12 mouse cellular contexts compared by ENCODE assay signal in the genomic region with DNA sequence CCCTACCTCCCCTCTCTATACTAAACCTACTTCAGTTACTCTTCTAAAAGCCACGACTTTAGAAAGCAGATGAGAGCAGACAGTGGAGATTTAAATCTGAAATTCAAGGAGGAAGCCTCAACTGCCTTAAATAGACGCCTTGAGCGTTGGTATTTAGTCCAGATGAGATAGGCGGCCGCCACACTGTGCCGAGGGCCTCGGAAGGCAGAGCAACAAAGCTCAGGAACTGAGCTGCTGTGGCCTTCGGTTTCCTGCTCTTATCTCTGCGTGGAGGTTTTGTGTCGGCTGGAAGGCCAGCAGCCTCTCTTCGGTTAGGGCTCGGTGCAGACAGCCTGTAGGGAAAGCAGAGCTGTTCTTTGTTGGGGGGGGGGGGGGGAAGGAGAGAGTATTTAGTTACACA. TPM values are rescaled to one million over a fixed set of nuclear protein-coding genes. Genes with fewer than 3 reads are reported as not detected.
DNase-seq lines count a peak whose midpoint lies in the region; ATAC-seq and TF ChIP-seq lines count a peak whose summit lies in the region.
"Had no signal": no experiment of that assay in that cellular context is flagged by ENCODE, and none has a peak within 500 bp of the region (broad histone marks: within the 10 kb centered on the region; RNA-seq: fewer than 3 reads in every experiment).

No protein-coding gene starts in this region.

- H3K36me3 ChIP-seq in hindbrain, embryonic 11.5 days (ENCODE audit: control insufficient read depth, insufficient read depth, low read length): no peaks in the 10 kb centered on the region
- H3K36me3 ChIP-seq in hindbrain, embryonic 16.5 days (ENCODE audit: control insufficient read depth, insufficient read depth, low read length): no peaks in the 10 kb centered on the region
- H3K36me3 ChIP-seq in heart, postnatal 0 days (replicated peaks; ENCODE audit: control insufficient read depth, insufficient read depth, low read length): no peaks in the 10 kb centered on the region

- TF ChIP-seq CTCF in heart, postnatal 0 days (IDR thresholded peaks at IDR 0.05; ENCODE audit: low read depth): no peak

- H3K4me3 ChIP-seq in hindbrain, embryonic 11.5 days (ENCODE audit: low read depth, low read length): no peak overlapping the region
- H3K4me3 ChIP-seq in hindbrain, embryonic 16.5 days (ENCODE audit: low read length): no peak overlapping the region
- H3K4me3 ChIP-seq in heart, postnatal 0 days (ENCODE audit: low read depth, low read length): no peak overlapping the region
- H3K4me3 ChIP-seq: myocyte had no signal

- TF ChIP-seq EP300 in heart, postnatal 0 days (IDR thresholded peaks at IDR 0.05; ENCODE audit: low read depth): no peak

- H3K27me3 ChIP-seq in hindbrain, embryonic 11.5 days (ENCODE audit: control insufficient read depth, insufficient read depth, low read length): no peaks in the 10 kb centered on the region
- no peaks in the 10 kb centered on the region for H3K27me3 ChIP-seq in hindbrain, embryonic 16.5 days (replicated peaks; ENCODE audit: control insufficient read depth, insufficient read depth, low read length)
- H3K27me3 ChIP-seq in heart, postnatal 0 days (ENCODE audit: control insufficient read depth, insufficient read depth, low read length): no peaks in the 10 kb centered on the region

- intact Hi-C loops in left cerebral cortex, postnatal 36 days (cut with DNase I): no loop called here

- no peak overlapping the region for H3K4me2 ChIP-seq in hindbrain, embryonic 11.5 days (replicated peaks; ENCODE audit: low read depth, low read length)
- H3K4me2 ChIP-seq in hindbrain, embryonic 16.5 days (ENCODE audit: low read length): no peak overlapping the region
- H3K4me2 ChIP-seq in heart, postnatal 0 days (ENCODE audit: low read depth, low read length): peak overlapping the region; percentile 24; the same call in 1 of the 2 replicates

- H3K27ac ChIP-seq in hindbrain, embryonic 11.5 days (ENCODE audit: low read depth, low read length): 0 out of 2 replicates have a peak overlapping the region, but pooled peaks have one; percentile 10
- H3K27ac ChIP-seq in hindbrain, embryonic 16.5 days (ENCODE audit: low read depth, low read length): no peak overlapping the region
- H3K27ac ChIP-seq in heart, postnatal 0 days (ENCODE audit: low read depth): peak overlapping the region; percentile 76

- ATAC-seq in hindbrain, embryonic 11.5 days (ENCODE audit: low FRiP score): no peak
- ATAC-seq in hindbrain, embryonic 16.5 days: no peak
- peak; percentile 62 for ATAC-seq in heart, postnatal 0 days (ENCODE audit: insufficient read depth, low read depth)
- ATAC-seq in inflammation-experienced regulatory T-cells, adult 6 months: no peak

- DNase-seq in hindbrain, embryonic 11.5 days (ENCODE audit: low spot score): no peak
- peak; percentile 71 for DNase-seq in adrenal gland, postnatal 14 days
- peak; percentile 29 for DNase-seq in heart, postnatal 0 days (ENCODE audit: low spot score)
- peak; percentile 66 for DNase-seq in naive thymus-derived CD4-positive, alpha-beta T cell, adult 2 months (ENCODE audit: low read depth)
- no peak for DNase-seq in left cerebral cortex, postnatal 36 days (ENCODE audit: low spot score in 2 of 2)
- no peak for DNase-seq in lung, postnatal 25 days (ENCODE audit: low spot score)
- DNase-seq: lung, adult 18-20 months had no signal

- no peaks in the 10 kb centered on the region for H3K4me1 ChIP-seq in hindbrain, embryonic 11.5 days (replicated peaks; ENCODE audit: control insufficient read depth, insufficient read depth, low read length)
- H3K4me1 ChIP-seq in hindbrain, embryonic 16.5 days (ENCODE audit: control insufficient read depth, insufficient read depth, low read depth, low read length): no peaks in the 10 kb centered on the region
- H3K4me1 ChIP-seq in heart, postnatal 0 days (ENCODE audit: control insufficient read depth, insufficient read depth): peaks cover 7% of the 10 kb centered on the region; the same call in 1 of the 2 replicates

- H3K9ac ChIP-seq in hindbrain, embryonic 11.5 days (ENCODE audit: low read depth, low read length): no peak overlapping the region
- no peak overlapping the region for H3K9ac ChIP-seq in hindbrain, embryonic 16.5 days (ENCODE audit: low read depth, low read length)
- no peak overlapping the region; the same call in 1 of the 2 replicates for H3K9ac ChIP-seq in heart, postnatal 0 days (replicated peaks; ENCODE audit: low read depth, low read length)

- 57% methylated on average over 12 of the region's 12 CpGs for WGBS in hindbrain, embryonic 11.5 days
- 64% methylated on average over 12 of the region's 12 CpGs for WGBS in hindbrain, embryonic 16.5 days
- 2% methylated on average over 12 of the region's 12 CpGs for WGBS in heart, postnatal 0 days

- H3K9me3 ChIP-seq in hindbrain, embryonic 11.5 days (ENCODE audit: control insufficient read depth, low read length): no peaks in the 10 kb centered on the region
- H3K9me3 ChIP-seq in hindbrain, embryonic 16.5 days (ENCODE audit: control insufficient read depth, low read length): no peaks in the 10 kb centered on the region
- H3K9me3 ChIP-seq in heart, postnatal 0 days (replicated peaks; ENCODE audit: control insufficient read depth, low read length): no peaks in the 10 kb centered on the region

RNA-seq across cellular contexts. Expression of gene Gdf9, which starts 11.1 kb away (rescaled TPM):
- 2.8 and 3.6 TPM in 2 replicates for polyA plus RNA-seq in hindbrain, embryonic 11.5 days (2014; fragmentation: Nextera tagmentation; extraction: Ambion mirVana)
- 3.0 and 4.1 TPM in 2 replicates for polyA plus RNA-seq in hindbrain, embryonic 16.5 days (2015; fragmentation: Nextera tagmentation; extraction: Ambion mirVana)
- 1.2 and 3.6 TPM in 2 replicates for total RNA-seq in adrenal gland, postnatal 14 days (2021)
- 0.08 and 0.95 TPM in 2 replicates for total RNA-seq in heart, postnatal 0 days (2014; rRNA removed; ENCODE audit: low replicate concordance)
- polyA plus RNA-seq in heart, postnatal 0 days (2015; fragmentation: Nextera tagmentation; extraction: Ambion mirVana): 0.79 and 1.1 TPM in 2 replicates
- 1 to 10 TPM in 1 of 2 experiments, not detected in 1; 1.1 TPM for total RNA-seq in left cerebral cortex, postnatal 36 days (2021)
- polyA plus RNA-seq in inflammation-experienced regulatory T-cells, adult 6 months (2017; shearing (Covaris generic)): not detected

RNA-seq across cellular contexts. Expression of gene Uqcrq, which starts 11.3 kb away (rescaled TPM):
- 564 and 595 TPM in 2 replicates for polyA plus RNA-seq in hindbrain, embryonic 11.5 days (2014; fragmentation: Nextera tagmentation; extraction: Ambion mirVana)
- polyA plus RNA-seq in hindbrain, embryonic 16.5 days (2015; fragmentation: Nextera tagmentation; extraction: Ambion mirVana): 747 and 916 TPM in 2 replicates
- total RNA-seq in adrenal gland, postnatal 14 days (2021): 1,722 and 1,730 TPM in 2 replicates
- total RNA-seq in heart, postnatal 0 days (2014; rRNA removed; ENCODE audit: low replicate concordance): 76.4 and 97.1 TPM in 2 replicates
- 3,062 and 3,250 TPM in 2 replicates for polyA plus RNA-seq in heart, postnatal 0 days (2015; fragmentation: Nextera tagmentation; extraction: Ambion mirVana)
- 100 to 1,000 TPM; 404 to 490 TPM for total RNA-seq in left cerebral cortex, postnatal 36 days (2021)
- polyA plus RNA-seq in inflammation-experienced regulatory T-cells, adult 6 months (2017; shearing (Covaris generic)): 100 to 1,000 TPM; 384 to 446 (median 387) TPM

RNA-seq across cellular contexts. Expression of gene Gm10447, which starts 15.0 kb away (rescaled TPM):
- polyA plus RNA-seq in hindbrain, embryonic 11.5 days (2014; fragmentation: Nextera tagmentation; extraction: Ambion mirVana): 0.19 TPM in 1 of 2 replicates, not detected in the other
- not detected in 2 replicates for polyA plus RNA-seq in hindbrain, embryonic 16.5 days (2015; fragmentation: Nextera tagmentation; extraction: Ambion mirVana)
- not detected in 2 replicates for total RNA-seq in adrenal gland, postnatal 14 days (2021)
- total RNA-seq in heart, postnatal 0 days (2014; rRNA removed; ENCODE audit: low replicate concordance): not detected in 2 replicates
- polyA plus RNA-seq in heart, postnatal 0 days (2015; fragmentation: Nextera tagmentation; extraction: Ambion mirVana): 0.04 TPM in 1 of 2 replicates, not detected in the other
- total RNA-seq in left cerebral cortex, postnatal 36 days (2021): under 1 TPM; 0.22 to 0.34 TPM
- not detected for polyA plus RNA-seq in inflammation-experienced regulatory T-cells, adult 6 months (2017; shearing (Covaris generic))

RNA-seq across cellular contexts. Expression of gene Shroom1, which starts 15.1 kb away (rescaled TPM):
- 2.1 and 2.9 TPM in 2 replicates for polyA plus RNA-seq in hindbrain, embryonic 11.5 days (2014; fragmentation: Nextera tagmentation; extraction: Ambion mirVana)
- 3.2 and 3.6 TPM in 2 replicates for polyA plus RNA-seq in hindbrain, embryonic 16.5 days (2015; fragmentation: Nextera tagmentation; extraction: Ambion mirVana)
- 3.9 and 5.7 TPM in 2 replicates for total RNA-seq in adrenal gland, postnatal 14 days (2021)
- total RNA-seq in heart, postnatal 0 days (2014; rRNA removed; ENCODE audit: low replicate concordance): 1.4 and 2.9 TPM in 2 replicates
- 0.40 and 0.41 TPM in 2 replicates for polyA plus RNA-seq in heart, postnatal 0 days (2015; fragmentation: Nextera tagmentation; extraction: Ambion mirVana)
- total RNA-seq in left cerebral cortex, postnatal 36 days (2021): 1 to 10 TPM; 5.3 to 5.5 TPM
- under 1 TPM in 1 of 3 experiments, not detected in 2; 0.10 TPM for polyA plus RNA-seq in inflammation-experienced regulatory T-cells, adult 6 months (2017; shearing (Covaris generic))

RNA-seq across cellular contexts. Expression of gene Leap2, which starts 19.0 kb away (rescaled TPM):
- 0.48 TPM in 1 of 2 replicates, not detected in the other for polyA plus RNA-seq in hindbrain, embryonic 11.5 days (2014; fragmentation: Nextera tagmentation; extraction: Ambion mirVana)
- 0.33 and 0.44 TPM in 2 replicates for polyA plus RNA-seq in hindbrain, embryonic 16.5 days (2015; fragmentation: Nextera tagmentation; extraction: Ambion mirVana)
- 0.79 and 17.6 TPM in 2 replicates for total RNA-seq in adrenal gland, postnatal 14 days (2021)
- not detected in 2 replicates for total RNA-seq in heart, postnatal 0 days (2014; rRNA removed; ENCODE audit: low replicate concordance)
- polyA plus RNA-seq in heart, postnatal 0 days (2015; fragmentation: Nextera tagmentation; extraction: Ambion mirVana): not detected in 2 replicates
- total RNA-seq in left cerebral cortex, postnatal 36 days (2021): not detected
- under 1 TPM in 2 of 3 experiments, not detected in 1; 0.67 to 0.96 TPM for polyA plus RNA-seq in inflammation-experienced regulatory T-cells, adult 6 months (2017; shearing (Covaris generic))
- total RNA-seq: heart, postnatal 10 days; layer of hippocampus, adult 8-10 months had no signal
- polyA plus RNA-seq: myocyte had no signal

Comparison
In these comparisons a context has a peak if more than half of its experiments do, and no peak if none do; other contexts are left out.
1. DNase-seq: peak in adrenal gland, postnatal 14 days (single experiment), heart, postnatal 0 days (single experiment) and naive thymus-derived CD4-positive, alpha-beta T cell, adult 2 months (single experiment); none in hindbrain, embryonic 11.5 days (single experiment), left cerebral cortex, postnatal 36 days (0 of 2) and lung, postnatal 25 days (single experiment).